Mouse (Mus musculus) layer of hippocampus, adult 6 months (tissue): ENCODE results near the gene Atp7b. TPM values are rescaled to one million over a fixed set of nuclear protein-coding genes. Genes with fewer than 3 reads are reported as not detected.

Source experiments
- long read RNA-seq, 2 experiments: library from polyadenylated mRNA; unstranded; transcript quantifications; one replicate each; pipeline ENCODE4 v2.0.0; 2019 to 2020
- polyA plus RNA-seq: library from polyadenylated mRNA; unstranded; fragments of <200 nt; fragmentation: Nextera tagmentation; gene quantifications from 2 replicates; pipeline ENCODE4 v1.2.3, GENCODE M21; 2021

Gene Atp7b
- polyA plus RNA-seq: 0.63 and 0.93 TPM in 2 replicates
- long read RNA-seq, experiment 1: 0 reads
- long read RNA-seq, experiment 2, partial matches to known transcripts: 1 of 2 reads
- long read RNA-seq, experiment 2, other reads (novel, unspliced or antisense): 1 of 2 reads

DNA sequence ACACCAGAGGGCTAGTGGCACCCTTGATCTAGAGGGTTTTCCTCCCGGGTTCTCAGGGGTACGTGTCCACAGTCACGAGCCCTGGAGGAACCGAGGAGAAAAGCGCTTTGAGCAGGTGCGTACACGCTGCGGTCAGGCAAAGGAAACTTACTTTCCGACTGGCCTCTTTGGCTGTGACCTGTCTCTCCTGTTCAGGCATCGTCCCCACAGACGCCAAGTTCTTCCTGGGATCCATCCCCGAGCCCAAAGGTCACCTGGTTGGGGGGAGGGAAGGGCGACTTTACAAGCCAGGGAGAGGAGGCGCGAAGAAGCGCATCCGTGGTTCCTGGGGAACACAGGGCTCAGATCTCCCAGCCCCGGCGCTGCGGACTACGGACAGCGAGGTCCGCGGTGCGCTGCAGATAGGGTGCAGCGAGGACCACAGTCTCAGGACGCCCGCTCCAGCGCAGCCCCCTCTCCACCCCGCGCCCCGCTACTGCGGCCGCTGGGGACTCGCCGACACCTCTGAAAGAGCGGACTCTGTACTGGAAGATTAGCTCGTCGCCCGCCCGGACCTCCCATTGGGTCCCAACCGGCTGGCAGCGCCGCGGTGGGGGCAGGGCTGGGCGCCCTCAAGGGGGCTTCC is at the start of gene Atp7b:
TSS of gene Atp7b (minus strand) at position 485 of the 625 bp plus-strand sequence.

DNA sequence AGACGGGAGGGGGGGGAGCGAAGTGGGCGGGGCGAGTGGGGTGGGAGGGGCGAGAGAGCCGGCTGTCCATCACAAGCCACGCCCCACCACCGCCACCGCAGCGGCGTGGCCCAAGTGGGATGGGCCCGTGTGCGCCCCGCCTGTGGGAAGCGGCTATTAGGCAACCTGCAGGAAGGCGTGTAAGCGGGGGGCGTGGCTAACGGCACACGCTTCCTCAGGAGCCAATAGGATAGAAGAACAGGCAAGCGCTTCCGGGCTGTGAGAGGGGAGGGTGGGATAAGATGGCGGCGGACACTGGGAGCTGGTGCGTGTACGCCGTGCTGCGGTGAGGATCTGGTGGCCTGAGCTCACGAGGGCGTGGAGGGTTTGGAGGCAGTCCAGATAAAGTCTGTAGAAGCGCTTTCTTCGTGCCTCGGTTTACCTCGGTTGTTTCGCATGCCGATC is 363 bp upstream of the Atp7b start, which contains the start of gene Alg11:
TSS of gene Alg11 (plus strand) at position 276 of the 444 bp plus-strand sequence.

DNA sequence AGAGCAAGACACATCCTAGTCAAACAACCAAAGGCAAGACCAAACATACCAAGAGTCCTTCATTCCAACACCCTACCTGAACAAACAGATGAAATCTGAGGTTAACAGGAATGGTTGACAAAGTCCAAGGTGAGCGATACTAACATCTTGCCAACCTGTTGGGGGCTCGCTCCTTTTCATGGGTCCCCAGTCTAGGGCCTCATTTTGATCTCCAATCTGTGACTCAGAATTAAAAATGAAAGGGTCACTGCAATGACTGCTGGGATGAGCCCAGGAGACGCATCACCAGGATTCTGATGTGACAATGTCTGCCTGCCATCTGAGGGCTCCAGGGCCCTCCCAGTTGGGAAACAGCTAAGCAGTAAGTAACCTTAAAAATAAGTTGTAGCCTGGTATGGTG is 90.6 kb downstream of the Atp7b start, which contains the start of gene Ccdc70:
TSS of gene Ccdc70 (plus strand) at position 301 of the 400 bp plus-strand sequence.

DNA sequence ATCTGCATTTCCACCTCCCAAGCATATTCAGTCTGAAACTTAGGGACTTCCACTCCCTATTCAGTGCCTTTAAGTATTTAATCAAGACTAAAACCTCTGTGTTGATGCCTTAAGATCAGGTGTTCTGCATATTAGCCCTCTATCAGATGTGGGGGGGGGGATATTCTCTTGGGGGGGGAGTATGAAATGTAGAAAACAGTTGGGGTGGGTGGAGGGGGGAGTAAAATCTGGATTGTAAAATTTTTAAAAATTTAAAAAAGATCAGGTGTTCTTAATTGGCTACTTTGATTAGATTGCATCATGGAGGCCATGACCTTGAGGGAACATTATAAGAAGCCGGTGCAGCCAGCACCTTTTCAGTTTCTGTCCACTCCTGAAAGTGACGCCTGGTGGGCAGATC is 101.7 kb downstream of the Atp7b start, which contains the start of gene Fam90a1a:
TSS of gene Fam90a1a (plus strand) at position 301 of the 400 bp plus-strand sequence.

DNA sequence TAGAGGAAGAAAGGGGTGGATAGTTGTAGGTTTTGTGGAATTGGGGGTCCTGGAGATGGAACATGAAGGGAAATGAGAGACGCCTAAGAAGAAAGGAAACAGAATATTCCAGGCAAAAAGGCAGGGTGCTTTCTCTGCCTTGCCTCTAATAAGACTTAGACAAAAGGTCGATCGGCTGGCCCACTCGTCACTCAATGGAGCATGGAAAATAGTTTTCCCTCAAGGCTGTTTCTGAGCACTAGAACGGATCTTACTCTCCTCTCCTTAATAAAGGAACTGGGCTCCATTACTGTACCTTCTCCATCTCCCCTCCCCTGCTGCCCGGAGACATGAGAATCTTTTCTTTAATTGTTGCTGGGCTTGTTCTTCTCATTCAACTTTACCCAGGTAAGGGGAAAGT is 113.6 kb downstream of the Atp7b start, which contains the start of gene Defb13:
TSS of gene Defb13 (plus strand) at position 301 of the 400 bp plus-strand sequence.

Other genes starting within 250 kb of the Atp7b start
- gene Defb50, start 236.8 kb downstream of the Atp7b start, polyA plus RNA-seq: not detected in 2 replicates
- gene Defb2, start 220.4 kb downstream of the Atp7b start, polyA plus RNA-seq: not detected in 2 replicates
- not detected in 2 replicates for gene Defb10, start 201.4 kb downstream of the Atp7b start, polyA plus RNA-seq
- gene Defb9, start 174.9 kb downstream of the Atp7b start, polyA plus RNA-seq: 1.0 TPM in 1 of 2 replicates, not detected in the other
- 35.5 TPM in 1 of 2 replicates, not detected in the other for gene Defb11, start 153.9 kb downstream of the Atp7b start, polyA plus RNA-seq
- not detected in 2 replicates for gene Defb15, start 127.6 kb downstream of the Atp7b start, polyA plus RNA-seq
- not detected in 2 replicates for gene Defb35, start 122.0 kb downstream of the Atp7b start, polyA plus RNA-seq
- not detected in 2 replicates for gene Defb13, start 113.5 kb downstream of the Atp7b start, polyA plus RNA-seq
- not detected in 2 replicates for gene Fam90a1a, start 101.6 kb downstream of the Atp7b start, polyA plus RNA-seq
- not detected in 2 replicates for gene Ccdc70, start 90.5 kb downstream of the Atp7b start, polyA plus RNA-seq
- 7.8 and 12.3 TPM in 2 replicates for gene Alg11, start 416 bp upstream of the Atp7b start, polyA plus RNA-seq
- gene Nek5, start 64.7 kb upstream of the Atp7b start, polyA plus RNA-seq: 0.70 and 2.5 TPM in 2 replicates
- 1.2 and 1.3 TPM in 2 replicates for gene Nek3, start 106.1 kb upstream of the Atp7b start, polyA plus RNA-seq
- 0.33 and 0.56 TPM in 2 replicates for gene Ckap2, start 125.5 kb upstream of the Atp7b start, polyA plus RNA-seq
- gene Vps36, start 132.5 kb upstream of the Atp7b start, polyA plus RNA-seq: 10.8 and 11.8 TPM in 2 replicates
- gene Thsd1, start 167.0 kb upstream of the Atp7b start, polyA plus RNA-seq: 1.6 and 2.1 TPM in 2 replicates
- gene Tpte, start 223.1 kb upstream of the Atp7b start, polyA plus RNA-seq: not detected in 2 replicates